Mouse (Mus musculus) cortical plate, adult 2 months (tissue): Measurements from ENCODE around the gene Mfsd14b.

Experiments
- CTCF ChIP-seq: fragments of 200-500 bp; IDR thresholded peaks from 2 replicates; pipeline ENCODE4 v1.5.1; 2011; ENCODE audit warnings: mild to moderate bottlenecking, control low read depth, low read length; ENCODE audit not compliant: insufficient read depth; ENCODE audit errors: extremely low read depth
- POLR2A ChIP-seq: fragments of 200-500 bp; IDR thresholded peaks from 2 replicates; pipeline ENCODE4 v1.6.1; 2011; ENCODE audit warnings: mild to moderate bottlenecking, low read length, control low read depth; ENCODE audit not compliant: insufficient read depth; ENCODE audit errors: extremely low read depth

GRCm38 (mm10) chr13:65052660-65053059, 60.1 kb downstream of the Mfsd14b start, which contains the start of gene Prss47:
- TF ChIP-seq CTCF (no peak), POLR2A (no peak)
